Mouse (Mus musculus) olfactory bulb, adult 2 months (tissue): ENCODE results near the gene Nr1i2.

Experiments used
- CTCF ChIP-seq: fragments of 200-500 bp; IDR thresholded peaks from 2 replicates; pipeline ENCODE4 v1.5.1; 2012; ENCODE audit warnings: low read depth, mild to moderate bottlenecking, low read length, moderate library complexity; ENCODE audit not compliant: insufficient read depth
- POLR2A ChIP-seq: fragments of 200-500 bp; IDR thresholded peaks from 2 replicates; pipeline ENCODE4 v1.6.1; 2012; ENCODE audit warnings: mild to moderate bottlenecking, low read depth, low read length, moderate library complexity; ENCODE audit not compliant: insufficient read depth

DNA sequence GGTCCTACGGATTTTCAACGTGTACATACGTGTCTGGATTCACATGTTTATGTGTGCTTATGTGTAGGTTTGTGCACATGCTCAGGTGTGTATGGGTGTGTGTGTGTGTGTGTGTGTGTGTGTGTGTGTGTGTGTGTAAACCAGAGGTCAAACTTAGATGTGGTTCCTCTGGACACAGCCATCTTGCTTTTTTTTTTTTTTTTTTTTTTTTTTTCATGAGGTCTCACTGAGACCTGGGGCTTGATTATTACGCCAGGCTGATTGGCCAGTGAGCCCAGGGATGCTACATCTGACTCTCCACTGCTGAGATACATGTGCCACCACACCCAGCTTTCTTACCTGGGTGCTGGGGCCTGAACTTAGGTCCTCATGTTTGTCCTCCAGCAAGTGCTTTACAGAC lies 24.5 kb upstream of the Nr1i2 start:
- TF ChIP-seq POLR2A = no peak
- no peak for TF ChIP-seq CTCF
